Mouse (Mus musculus) spleen, postnatal 10 days (tissue): ENCODE measurements at regions not wholly inside any gene's neighbourhood (a gene's known extent, or its start where the extent isn't known, plus 50 kb on each side); places are given as distances from the start of the nearest gene placed in this dataset.
"Not testable (repeated sequence)": the region's sequence is repeated elsewhere in the genome, so short reads cannot be mapped to it uniquely, and the experiment has no call there.

ENCODE experiments used
- DNase-seq, 2 experiments: peaks; one replicate each; pipeline ENCODE4 v3.0.0; 2021 to 2022; ENCODE audit warnings: low spot score in 2 of 2

GRCm38 (mm10) chr8:8842326-8842725, 152.0 kb upstream of the Arglu1 start:
- no peak for DNase-seq

GRCm38 (mm10) chr8:8836166-8836565, 145.8 kb upstream of the Arglu1 start:
- not testable (repeated sequence) for DNase-seq

GRCm38 (mm10) chr8:8831306-8831705, 141.0 kb upstream of the Arglu1 start:
- no peak for DNase-seq

GRCm38 (mm10) chr8:8829230-8829629, 138.9 kb upstream of the Arglu1 start:
- DNase-seq, result no peak

- DNase-seq, result no peak
Observed at GRCm38 (mm10) chr8:8827555-8827954, 137.2 kb upstream of the Arglu1 start.

GRCm38 (mm10) chr8:8826801-8827200, 136.5 kb upstream of the Arglu1 start:
- DNase-seq, result no peak

GRCm38 (mm10) chr8:8824886-8825285, 134.6 kb upstream of the Arglu1 start:
- no peak for DNase-seq

- no peak for DNase-seq
Observed at GRCm38 (mm10) chr8:8821119-8821518, 130.8 kb upstream of the Arglu1 start.

- no peak for DNase-seq
Observed at GRCm38 (mm10) chr8:8820614-8821013, 130.3 kb upstream of the Arglu1 start.

GRCm38 (mm10) chr8:8819233-8819931, 129.1 kb upstream of the Arglu1 start:
- DNase-seq, result no peak

GRCm38 (mm10) chr8:8812807-8813167, 122.5 kb upstream of the Arglu1 start:
- no peak for DNase-seq

GRCm38 (mm10) chr8:8812051-8812806, 121.9 kb upstream of the Arglu1 start:
- DNase-seq, result no peak

- no peak for DNase-seq
Observed at GRCm38 (mm10) chr8:8810928-8811327, 120.6 kb upstream of the Arglu1 start.

- no peak for DNase-seq
Observed at GRCm38 (mm10) chr8:8809835-8810439, 119.6 kb upstream of the Arglu1 start.

GRCm38 (mm10) chr8:8809349-8809748, 119.0 kb upstream of the Arglu1 start:
- DNase-seq, result no peak

GRCm38 (mm10) chr8:8802761-8803340, 112.5 kb upstream of the Arglu1 start:
- no peak for DNase-seq

GRCm38 (mm10) chr8:8802317-8802716, 112.0 kb upstream of the Arglu1 start:
- DNase-seq, result no peak

- DNase-seq, result no peak
Observed at GRCm38 (mm10) chr8:8801578-8801977, 111.3 kb upstream of the Arglu1 start.

- DNase-seq, result no peak
Observed at GRCm38 (mm10) chr8:8797521-8797920, 107.2 kb upstream of the Arglu1 start.

GRCm38 (mm10) chr8:8796951-8797350, 106.6 kb upstream of the Arglu1 start:
- DNase-seq, result no peak

GRCm38 (mm10) chr8:8794711-8795110, 104.4 kb upstream of the Arglu1 start:
- DNase-seq, result no peak

GRCm38 (mm10) chr8:8779931-8780330, 89.6 kb upstream of the Arglu1 start:
- DNase-seq, result no peak
